In the genomic region with DNA sequence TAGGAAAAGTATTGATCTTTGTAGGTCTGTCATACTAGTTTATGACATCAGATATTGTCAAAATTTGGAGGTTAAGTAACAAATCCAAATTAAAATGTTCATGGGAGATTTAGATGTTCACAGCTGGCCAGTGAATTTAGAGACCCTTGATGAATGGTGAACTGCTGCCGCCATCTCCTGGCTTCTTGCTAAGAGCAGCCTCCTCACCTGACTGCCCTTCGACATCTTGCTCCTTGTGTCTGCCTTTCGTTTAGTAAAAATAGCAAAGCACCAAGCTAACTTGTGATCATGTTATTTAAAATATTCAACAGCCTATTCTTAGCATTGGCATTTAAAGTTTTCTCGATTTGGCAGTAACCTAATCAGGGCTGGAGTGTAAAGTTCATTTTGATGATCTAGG, we compare ENCODE assay signal across 31 mouse cellular contexts. TPM values are rescaled to one million over a fixed set of nuclear protein-coding genes. Genes with fewer than 3 reads are reported as not detected.
DNase-seq lines count a peak whose midpoint lies in the region; ATAC-seq and TF ChIP-seq lines count a peak whose summit lies in the region.
"Had no signal": no experiment of that assay in that cellular context is flagged by ENCODE, and none has a peak within 500 bp of the region (broad histone marks: within the 10 kb centered on the region; RNA-seq: fewer than 3 reads in every experiment).

No protein-coding gene starts in this region.

- peak overlapping the region; percentile 80 for H3K27ac ChIP-seq in gastrocnemius, adult 2 months
- H3K27ac ChIP-seq in CH12.LX (ENCODE audit: insufficient read depth, low read depth) = no peak overlapping the region
- H3K27ac ChIP-seq: embryonic facial prominence, embryonic 15.5 days; hindbrain, embryonic 14.5 days; intestine, embryonic 15.5 days had no signal

- no peaks in the 10 kb centered on the region for H3K9me3 ChIP-seq in CH12.LX (replicated peaks; ENCODE audit: low read length)
- H3K9me3 ChIP-seq: embryonic facial prominence, embryonic 15.5 days; heart, embryonic 12.5 days; intestine, embryonic 15.5 days had no signal

- dilution Hi-C loops in CH12.LX (cut with MboI; ENCODE audit: extremely low pct_ligation_motif_present, extremely low pct_unique_long_range_greater_than_20kb, low sequenced_read_pairs) = no loop called here

- no peak overlapping the region for H3K4me3 ChIP-seq in gastrocnemius, adult 2 months
- no peak overlapping the region for H3K4me3 ChIP-seq in CH12.LX (replicated peaks in 1 of 3; ENCODE audit: low read depth in 2 of 3, low read length in 2 of 3, poor library complexity in 1 of 3)
- H3K4me3 ChIP-seq: embryonic facial prominence, embryonic 15.5 days; erythroblast, embryonic 14.5 days; heart, embryonic 12.5 days; intestine, embryonic 15.5 days had no signal

- DNase-seq in gastrocnemius, adult 2 months = peak; percentile 50
- DNase-seq in gastrocnemius, postnatal 4 days (ENCODE audit: low spot score in 2 of 2) = no peak
- peak; percentile 10 for DNase-seq in heart, postnatal 4 days
- no peak for DNase-seq in heart, adult 9 months (ENCODE audit: low spot score in 2 of 2)
- DNase-seq in CH12.LX (ENCODE audit: extremely low read depth) (no peak), Patski (ENCODE audit: low read depth, low spot score) (no peak)
- no peak for DNase-seq in left cerebral cortex, adult 11 months (ENCODE audit: low spot score)
- DNase-seq: adrenal gland, postnatal 10 days; cerebellum, adult 11 months; cerebellum, adult 8-10 months; cerebellum, postnatal 14 days; embryo, embryonic 11 days; kidney, adult 18-20 months had no signal

- intact Hi-C loops in gastrocnemius, adult 2 months (cut with DNase I) = loop anchor here (2.0 to 5.0 kb wide), 2 partner anchors 66 to 116 kb away; no protein-coding TSS in a partner anchor

- TF ChIP-seq RAD21 in CH12.LX (IDR thresholded peaks at IDR 0.05; ENCODE audit: low read depth, low read length) = peak; percentile 64

- no peaks in the 10 kb centered on the region for H3K79me2 ChIP-seq in CH12.LX (replicated peaks; ENCODE audit: control insufficient read depth, extremely low read depth, insufficient read depth, poor library complexity, severe bottlenecking)

- TF ChIP-seq EP300 in CH12.LX (IDR thresholded peaks at IDR 0.05; ENCODE audit: low read length) = no peak

- POLR2A ChIA-PET in Patski (lab: Charles Lee) = no interaction called here

- in situ Hi-C loops in CH12.LX (cut with MboI; ENCODE audit: low pct_ligation_motif_present, low pct_unique_long_range_greater_than_20kb, low sequenced_read_pairs) = no loop called here
- in situ Hi-C loops in Patski (cut with MboI; ENCODE audit: low pct_unique_long_range_greater_than_20kb) = no loop called here

- no peak for ATAC-seq in Patski
- no peak for ATAC-seq in erythroid progenitor cell, adult 5-6 weeks (replicated peaks; ENCODE audit: low FRiP score, poor library complexity, severe bottlenecking)
- ATAC-seq: forebrain, embryonic 16.5 days; intestine, embryonic 15.5 days had no signal

- H3K4me1 ChIP-seq in CH12.LX (ENCODE audit: control insufficient read depth in 1 of 2, insufficient read depth in 2 of 2) = peaks cover 6 to 7% of the 10 kb centered on the region in 2 experiments; a peak in 2 of 4 replicates
- H3K4me1 ChIP-seq: embryonic facial prominence, embryonic 15.5 days; heart, embryonic 12.5 days; intestine, embryonic 15.5 days had no signal

- no peaks in the 10 kb centered on the region for H3K36me3 ChIP-seq in CH12.LX (replicated peaks in 1 of 2; ENCODE audit: control insufficient read depth in 1 of 2, insufficient read depth in 1 of 2, low read length in 1 of 2)
- H3K36me3 ChIP-seq: embryonic facial prominence, embryonic 15.5 days; heart, embryonic 12.5 days; intestine, embryonic 15.5 days had no signal

- no peak overlapping the region for H3K4me2 ChIP-seq in CH12.LX (ENCODE audit: insufficient read depth, low read depth, poor library complexity, severe bottlenecking)
- H3K4me2 ChIP-seq: embryonic facial prominence, embryonic 15.5 days; heart, embryonic 12.5 days; hindbrain, embryonic 14.5 days; intestine, embryonic 15.5 days had no signal

- H3K27me3 ChIP-seq in CH12.LX (replicated peaks) = no peaks in the 10 kb centered on the region
- no peaks in the 10 kb centered on the region for H3K27me3 ChIP-seq in Patski
- H3K27me3 ChIP-seq: embryonic facial prominence, embryonic 15.5 days; intestine, embryonic 15.5 days had no signal

- peak; percentile 58 for TF ChIP-seq CTCF in gastrocnemius, adult 2 months (IDR thresholded peaks at IDR 0.05)
- peak in 1 of 2 experiments; percentile 59; a peak in 2 of 4 replicates for TF ChIP-seq CTCF in CH12.LX (conservative IDR thresholded peaks at IDR 0.05 in 1 of 2, IDR thresholded peaks at IDR 0.05 in 1 of 2; ENCODE audit: low read depth in 2 of 2, low read length in 2 of 2)
- peak; percentile 39 for TF ChIP-seq CTCF in Patski (IDR thresholded peaks at IDR 0.05)

- CTCF ChIA-PET in Patski (lab: Charles Lee) = no interaction called here

- no peak overlapping the region for H3K9ac ChIP-seq in CH12.LX (ENCODE audit: insufficient read depth, low read depth)
- H3K9ac ChIP-seq: embryonic facial prominence, embryonic 15.5 days; heart, embryonic 12.5 days; hindbrain, embryonic 14.5 days; intestine, embryonic 15.5 days had no signal

- TF ChIP-seq POLR2A in CH12.LX (IDR thresholded peaks at IDR 0.05; ENCODE audit: low read depth, low read length) = no peak

TF ChIP-seq in CH12.LX, 34 proteins besides CTCF, POLR2A, EP300 and RAD21:
- TF ChIP-seq KAT2A (IDR thresholded peaks at IDR 0.05; ENCODE audit: insufficient replicate concordance, low read length) (no peak), SMC3 (IDR thresholded peaks at IDR 0.05; ENCODE audit: low read depth, low read length) (peak; percentile 48)

RNA-seq across cellular contexts. Expression of a gene that starts 15.0 kb away (rescaled TPM):
- 10 to 100 TPM; 28.7 to 35.9 TPM for total RNA-seq in gastrocnemius, adult 2 months (2021)
- 10 to 100 TPM; 20.1 to 23.0 TPM for total RNA-seq in gastrocnemius, postnatal 4 days (2021)
- total RNA-seq in heart, postnatal 4 days (2021) = 10 to 100 TPM; 26.1 to 26.3 TPM
- 15.4 and 15.5 TPM in 2 replicates for total RNA-seq in CH12.LX (2012; rRNA removed)
- total RNA-seq in CH12.LX (2014; rRNA removed) = 24.5 and 29.5 TPM in 2 replicates
- 20.7 and 21.8 TPM in 2 replicates for polyA plus RNA-seq in CH12.LX (2012; ENCODE audit: insufficient read length, low read depth)
- 23.7 TPM for polyA plus RNA-seq in Patski (2021)
- 22.7 and 44.9 TPM in 2 replicates for total RNA-seq in erythroid progenitor cell, adult 5-6 weeks (2015; ENCODE audit: low replicate concordance)
- 28.0 and 35.0 TPM in 2 replicates for total RNA-seq in erythroid progenitor cell, adult 5-6 weeks (2017; ENCODE audit: low replicate concordance)

RNA-seq across cellular contexts. Expression of a gene that starts 52.6 kb away (rescaled TPM):
- total RNA-seq in gastrocnemius, adult 2 months (2021) = not detected
- not detected for total RNA-seq in gastrocnemius, postnatal 4 days (2021)
- not detected for total RNA-seq in heart, postnatal 4 days (2021)
- total RNA-seq in CH12.LX (2012; rRNA removed) (not detected in 2 replicates), CH12.LX (2014; rRNA removed) (not detected in 2 replicates)
- polyA plus RNA-seq in CH12.LX (2012; ENCODE audit: insufficient read length, low read depth) (not detected in 2 replicates), Patski (2021) (not detected)
- total RNA-seq in erythroid progenitor cell, adult 5-6 weeks (2015; ENCODE audit: low replicate concordance) = not detected in 2 replicates
- total RNA-seq in erythroid progenitor cell, adult 5-6 weeks (2017; ENCODE audit: low replicate concordance) = not detected in 2 replicates
- total RNA-seq: adrenal gland, postnatal 10 days; adrenal gland, postnatal 4 days; common myeloid progenitor, adult 5-6 weeks; ES-E14; gastrocnemius, adult 8-10 months; hematopoietic stem cell, adult 5-6 weeks had no signal
- polyA plus RNA-seq: brain, embryonic 14.5 days; C2C12; embryonic facial prominence, embryonic 11.5 days; embryonic facial prominence, embryonic 15.5 days; erythroblast, embryonic 14.5 days; forebrain, embryonic 11.5 days; forebrain, embryonic 16.5 days; gonadal fat pad, adult 2 months; heart, embryonic 12.5 days; heart, embryonic 16.5 days; hindbrain, embryonic 14.5 days; intestine, embryonic 15.5 days had no signal

Comparison
In these comparisons a context has a peak if more than half of its experiments do, and no peak if none do; other contexts are left out.
1. DNase-seq: peak in gastrocnemius, adult 2 months (single experiment) and heart, postnatal 4 days (single experiment); none in gastrocnemius, postnatal 4 days (0 of 2), heart, adult 9 months (0 of 2), CH12.LX (single experiment), Patski (single experiment) and left cerebral cortex, adult 11 months (single experiment).